ENCODE assay signal across 12 mouse cellular contexts in genomic region chr3:6118721-6119120, GRCm38 (mm10).
DNase-seq lines count a peak whose midpoint lies in the region.
"Had no signal": no experiment of that assay in that cellular context is flagged by ENCODE, and none has a peak within 500 bp of the region (broad histone marks: within the 10 kb centered on the region; RNA-seq: fewer than 3 reads in every experiment).

No protein-coding gene starts in this region.

- peak; percentile 45 for DNase-seq in layer of hippocampus, adult 11-12 months (ENCODE audit: low spot score)
- no peak for DNase-seq in layer of hippocampus, postnatal 25 days (ENCODE audit: extremely low spot score in 1 of 2, low spot score in 1 of 2)
- peak; percentile 56 for DNase-seq in brain, adult 2 months (ENCODE audit: low read depth, low spot score)
- peak; percentile 57 for DNase-seq in layer of hippocampus, adult 9-11 months
- peak; percentile 3 for DNase-seq in lung, postnatal 36 days
- DNase-seq in left cerebral cortex, adult 8-10 months (ENCODE audit: low spot score in 2 of 2) = no peak
- no peak for DNase-seq in gastrocnemius, postnatal 4 days (ENCODE audit: low spot score in 2 of 2)
- DNase-seq: adrenal gland, adult 2 months; cerebellum, adult 11 months; embryo, embryonic 11 days; thymus, adult 18-20 months; thymus, postnatal 4 days had no signal

Comparison
In these comparisons a context has a peak if more than half of its experiments do, and no peak if none do; other contexts are left out.
1. DNase-seq: peak in layer of hippocampus, adult 11-12 months (single experiment), brain, adult 2 months (single experiment), layer of hippocampus, adult 9-11 months (single experiment) and lung, postnatal 36 days (single experiment); none in layer of hippocampus, postnatal 25 days (0 of 2), left cerebral cortex, adult 8-10 months (0 of 2) and gastrocnemius, postnatal 4 days (0 of 2).